In the genomic region with DNA sequence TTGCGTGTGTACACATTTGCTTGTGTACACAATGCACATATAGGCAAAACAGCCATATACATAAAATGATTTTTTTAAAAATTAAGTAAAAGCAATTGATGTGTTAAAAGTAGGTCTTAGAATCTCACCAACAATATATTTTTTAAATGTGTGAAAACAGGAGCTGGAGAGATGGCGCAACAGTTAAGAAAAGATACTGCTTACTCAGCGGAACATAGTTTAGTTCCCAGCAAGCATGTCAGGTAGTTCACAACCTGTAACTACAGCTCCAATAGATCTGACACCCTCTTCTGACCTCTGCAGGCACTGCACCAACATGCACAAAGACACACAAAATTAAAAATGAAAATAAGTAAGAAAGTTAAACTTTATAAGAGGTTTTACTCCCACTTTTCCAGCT, we compare ENCODE assay signal across 27 mouse cellular contexts.
DNase-seq lines count a peak whose midpoint lies in the region; ATAC-seq and TF ChIP-seq lines count a peak whose summit lies in the region.
"Had no signal": no experiment of that assay in that cellular context is flagged by ENCODE, and none has a peak within 500 bp of the region (broad histone marks: within the 10 kb centered on the region; RNA-seq: fewer than 3 reads in every experiment).

No protein-coding gene starts in this region.

- TF ChIP-seq CTCF in Patski (IDR thresholded peaks at IDR 0.05), result peak; percentile 19
- TF ChIP-seq CTCF in forebrain, postnatal 0 days (IDR thresholded peaks at IDR 0.05; ENCODE audit: low read depth), result no peak

- no peaks in the 10 kb centered on the region for H3K36me3 ChIP-seq in forebrain, postnatal 0 days (ENCODE audit: insufficient read depth)
- H3K36me3 ChIP-seq: embryonic facial prominence, embryonic 13.5 days; forebrain, embryonic 12.5 days; forebrain, embryonic 15.5 days; hindbrain, embryonic 12.5 days; hindbrain, embryonic 15.5 days had no signal

- no peak overlapping the region for H3K27ac ChIP-seq in forebrain, postnatal 0 days (ENCODE audit: low read depth, low read length)
- H3K27ac ChIP-seq: embryonic facial prominence, embryonic 10.5 days; embryonic facial prominence, embryonic 13.5 days; forebrain, embryonic 12.5 days; forebrain, embryonic 15.5 days; gastrocnemius, adult 2 months; hindbrain, embryonic 12.5 days; hindbrain, embryonic 15.5 days had no signal

- DNase-seq in CD4-positive, CD25-positive, alpha-beta regulatory T cell, adult 2 months (ENCODE audit: low read depth, low spot score), result peak; percentile 1
- DNase-seq in ES-CJ7 (ENCODE audit: low read depth, low spot score), result peak; percentile 2
- no peak for DNase-seq in Patski (ENCODE audit: low read depth, low spot score)
- no peak for DNase-seq in layer of hippocampus, adult 18-20 months (ENCODE audit: low spot score in 2 of 2)
- DNase-seq in forebrain, postnatal 0 days, result no peak
- DNase-seq: adrenal gland, adult 8-10 months; adrenal gland, postnatal 25 days; B cell, adult 2 months; cerebellum, adult 11-12 months; cerebellum, adult 8-10 months; cerebellum, postnatal 10 days; cerebellum, postnatal 36 days; embryo, embryonic 11 days; gastrocnemius, adult 2 months; gastrocnemius, postnatal 14 days; heart, adult 11 months had no signal

- ATAC-seq in CD4-positive, CD25-positive, alpha-beta regulatory T cell, adult 4 months, result no peak
- ATAC-seq in Patski, result no peak
- ATAC-seq in forebrain, postnatal 0 days, result no peak
- ATAC-seq: activated CD4-positive, CD25-positive, alpha-beta regulatory T cell, adult 4 months; forebrain, embryonic 15.5 days; intestine, postnatal 0 days had no signal

- no peaks in the 10 kb centered on the region for H3K9me3 ChIP-seq in forebrain, postnatal 0 days (ENCODE audit: low read length)
- H3K9me3 ChIP-seq: embryonic facial prominence, embryonic 10.5 days; embryonic facial prominence, embryonic 13.5 days; forebrain, embryonic 12.5 days; forebrain, embryonic 15.5 days; hindbrain, embryonic 12.5 days; hindbrain, embryonic 15.5 days had no signal

- H3K9ac ChIP-seq in forebrain, postnatal 0 days, result no peak overlapping the region
- H3K9ac ChIP-seq: embryonic facial prominence, embryonic 13.5 days; forebrain, embryonic 12.5 days; forebrain, embryonic 15.5 days; hindbrain, embryonic 12.5 days; hindbrain, embryonic 15.5 days had no signal

- POLR2A ChIA-PET in Patski (lab: Charles Lee), result no interaction called here

- in situ Hi-C loops in Patski (cut with MboI; ENCODE audit: low pct_unique_long_range_greater_than_20kb), result no loop called here

- H3K27me3 ChIP-seq in Patski, result no peaks in the 10 kb centered on the region
- no peaks in the 10 kb centered on the region for H3K27me3 ChIP-seq in forebrain, postnatal 0 days (ENCODE audit: insufficient read depth, low read length)
- H3K27me3 ChIP-seq: embryonic facial prominence, embryonic 13.5 days; forebrain, embryonic 12.5 days; forebrain, embryonic 15.5 days; hindbrain, embryonic 12.5 days; hindbrain, embryonic 15.5 days had no signal

- whole genome bisulfite sequencing in forebrain, postnatal 0 days, result 96% methylated on average over 3 of the region's 3 CpGs

- no peak overlapping the region for H3K4me2 ChIP-seq in forebrain, postnatal 0 days (ENCODE audit: low read depth)
- H3K4me2 ChIP-seq: embryonic facial prominence, embryonic 13.5 days; forebrain, embryonic 12.5 days; forebrain, embryonic 15.5 days; heart, embryonic 11.5 days; hindbrain, embryonic 12.5 days; hindbrain, embryonic 15.5 days had no signal

- CTCF ChIA-PET in Patski (lab: Charles Lee), result no interaction called here

- H3K4me3 ChIP-seq in forebrain, postnatal 0 days (ENCODE audit: low read depth, low read length), result no peak overlapping the region
- H3K4me3 ChIP-seq: embryonic facial prominence, embryonic 10.5 days; embryonic facial prominence, embryonic 13.5 days; erythroblast, embryonic 14.5 days; forebrain, embryonic 12.5 days; forebrain, embryonic 15.5 days; gastrocnemius, adult 2 months; hindbrain, embryonic 12.5 days; hindbrain, embryonic 15.5 days had no signal

- H3K4me1 ChIP-seq in forebrain, postnatal 0 days (ENCODE audit: insufficient read depth), result no peaks in the 10 kb centered on the region
- H3K4me1 ChIP-seq: forebrain, embryonic 12.5 days; forebrain, embryonic 15.5 days; hindbrain, embryonic 12.5 days had no signal

Comparison
In these comparisons a context has a peak if more than half of its experiments do, and no peak if none do; other contexts are left out.
1. DNase-seq: peak in CD4-positive, CD25-positive, alpha-beta regulatory T cell, adult 2 months (single experiment) and ES-CJ7 (single experiment); none in Patski (single experiment), layer of hippocampus, adult 18-20 months (0 of 2) and forebrain, postnatal 0 days (single experiment).